Mouse (Mus musculus): ENCODE data around the gene Gm21750.

- TF ChIP-seq POLR2A (IDR thresholded peaks at IDR 0.05; ENCODE audit: insufficient read length, low read depth), result no peak
- TF ChIP-seq MYOG (IDR thresholded peaks at IDR 0.05; ENCODE audit: control insufficient read depth in 1 of 3, insufficient read depth in 1 of 3, insufficient read length in 2 of 3, low read depth in 2 of 3), result no peak
- TF ChIP-seq MAX (IDR thresholded peaks at IDR 0.05; ENCODE audit: low read depth), result no peak
Measured at GRCm38 (mm10) chr14:73625469-73625868, 35.6 kb upstream of the Gm21750 start.

Measured in myocyte (in vitro differentiated cells).